Comparison of ENCODE assay signal across 15 mouse cellular contexts in genomic region chr9:64621499-64622296, GRCm38 (mm10).
DNase-seq lines count a peak whose midpoint lies in the region; ATAC-seq and TF ChIP-seq lines count a peak whose summit lies in the region.
"Had no signal": no experiment of that assay in that cellular context is flagged by ENCODE, and none has a peak within 500 bp of the region (broad histone marks: within the 10 kb centered on the region; RNA-seq: fewer than 3 reads in every experiment).

No protein-coding gene starts in this region.

- H3K36me3 ChIP-seq in forebrain, embryonic 14.5 days (ENCODE audit: control insufficient read depth, insufficient read depth, low read length) = no peaks in the 10 kb centered on the region
- H3K36me3 ChIP-seq in hindbrain, postnatal 0 days (ENCODE audit: insufficient read depth, low read length) = no peaks in the 10 kb centered on the region
- H3K36me3 ChIP-seq in neural tube, embryonic 15.5 days = no peaks in the 10 kb centered on the region
- no peaks in the 10 kb centered on the region for H3K36me3 ChIP-seq in intestine, embryonic 16.5 days (ENCODE audit: control insufficient read depth, insufficient read depth, low read length)
- H3K36me3 ChIP-seq: G1E; kidney, embryonic 15.5 days; liver, embryonic 13.5 days had no signal

- H3K27ac ChIP-seq in forebrain, embryonic 14.5 days (ENCODE audit: low read depth, low read length) = peak overlapping the region; percentile 60; the same call in 1 of the 2 replicates
- peak overlapping the region; percentile 32; the same call in 1 of the 2 replicates for H3K27ac ChIP-seq in hindbrain, postnatal 0 days
- no peak overlapping the region for H3K27ac ChIP-seq in neural tube, embryonic 15.5 days (replicated peaks)
- no peak overlapping the region for H3K27ac ChIP-seq in intestine, embryonic 16.5 days (ENCODE audit: low read length)
- H3K27ac ChIP-seq: kidney, embryonic 15.5 days; liver, embryonic 13.5 days had no signal

- peak; percentile 40 to 47 for DNase-seq in right cerebral cortex, postnatal 10 days (ENCODE audit: low spot score in 2 of 2)
- no peak for DNase-seq in right cerebral cortex, postnatal 14 days
- peak; percentile 70 for DNase-seq in forebrain, embryonic 14.5 days (ENCODE audit: low spot score)
- DNase-seq in hindbrain, postnatal 0 days (ENCODE audit: low spot score) = peak; percentile 79
- DNase-seq in left cerebral cortex, adult 9 months (ENCODE audit: low spot score in 2 of 2) = no peak
- no peak for DNase-seq in heart, adult 9 months (ENCODE audit: low spot score in 2 of 2)
- DNase-seq: B cell, adult 2 months; liver, embryonic 13.5 days; lung, postnatal 36 days; right cerebral cortex, adult 18-20 months; thymus, postnatal 36 days had no signal

- H3K4me3 ChIP-seq in forebrain, embryonic 14.5 days (ENCODE audit: low read depth, low read length) = no peak overlapping the region
- H3K4me3 ChIP-seq in hindbrain, postnatal 0 days (ENCODE audit: low read length) = no peak overlapping the region
- no peak overlapping the region for H3K4me3 ChIP-seq in neural tube, embryonic 15.5 days (replicated peaks)
- H3K4me3 ChIP-seq in intestine, embryonic 16.5 days (ENCODE audit: low read length) = no peak overlapping the region
- H3K4me3 ChIP-seq: kidney, embryonic 15.5 days; liver, embryonic 13.5 days had no signal

- peaks cover 12% of the 10 kb centered on the region for H3K4me1 ChIP-seq in forebrain, embryonic 14.5 days (ENCODE audit: control insufficient read depth, insufficient read depth, low read length)
- peaks cover 11% of the 10 kb centered on the region; the same call in 1 of the 2 replicates for H3K4me1 ChIP-seq in hindbrain, postnatal 0 days (ENCODE audit: insufficient read depth, low read length)
- peaks cover 35% of the 10 kb centered on the region for H3K4me1 ChIP-seq in neural tube, embryonic 15.5 days
- peaks cover 8% of the 10 kb centered on the region for H3K4me1 ChIP-seq in intestine, embryonic 16.5 days (ENCODE audit: control insufficient read depth, insufficient read depth, low read length)
- H3K4me1 ChIP-seq: liver, embryonic 13.5 days had no signal

- TF ChIP-seq CTCF in hindbrain, postnatal 0 days (IDR thresholded peaks at IDR 0.05; ENCODE audit: low read depth) = no peak

- no peak overlapping the region for H3K4me2 ChIP-seq in forebrain, embryonic 14.5 days (ENCODE audit: low read length)
- H3K4me2 ChIP-seq in hindbrain, postnatal 0 days (ENCODE audit: low read depth, low read length) = no peak overlapping the region
- H3K4me2 ChIP-seq in neural tube, embryonic 15.5 days = no peak overlapping the region
- H3K4me2 ChIP-seq in intestine, embryonic 16.5 days (ENCODE audit: low read depth, low read length) = no peak overlapping the region
- H3K4me2 ChIP-seq: kidney, embryonic 15.5 days; liver, embryonic 13.5 days had no signal

- peak; percentile 67 for ATAC-seq in forebrain, embryonic 14.5 days
- ATAC-seq in hindbrain, postnatal 0 days = peak; percentile 66
- ATAC-seq in neural tube, embryonic 15.5 days (ENCODE audit: low FRiP score) = peak; percentile 42; the same call in 1 of the 2 replicates
- no peak for ATAC-seq in intestine, embryonic 16.5 days

- no peak overlapping the region for H3K9ac ChIP-seq in forebrain, embryonic 14.5 days (ENCODE audit: low read length)
- H3K9ac ChIP-seq in hindbrain, postnatal 0 days (replicated peaks; ENCODE audit: low read length) = no peak overlapping the region
- no peak overlapping the region for H3K9ac ChIP-seq in neural tube, embryonic 15.5 days (replicated peaks)
- H3K9ac ChIP-seq in intestine, embryonic 16.5 days (ENCODE audit: low read depth, low read length) = no peak overlapping the region
- H3K9ac ChIP-seq: kidney, embryonic 15.5 days; liver, embryonic 13.5 days had no signal

- WGBS in forebrain, embryonic 14.5 days = 18% methylated on average over 5 of the region's 5 CpGs
- WGBS in hindbrain, postnatal 0 days = 19% methylated on average over 5 of the region's 5 CpGs
- 43% methylated on average over 5 of the region's 5 CpGs for WGBS in neural tube, embryonic 15.5 days
- 55% methylated on average over 5 of the region's 5 CpGs for WGBS in intestine, embryonic 16.5 days

- no peaks in the 10 kb centered on the region for H3K9me3 ChIP-seq in forebrain, embryonic 14.5 days (replicated peaks; ENCODE audit: control insufficient read depth, low read length)
- no peaks in the 10 kb centered on the region for H3K9me3 ChIP-seq in hindbrain, postnatal 0 days (ENCODE audit: low read length)
- H3K9me3 ChIP-seq in neural tube, embryonic 15.5 days (replicated peaks) = no peaks in the 10 kb centered on the region
- no peaks in the 10 kb centered on the region for H3K9me3 ChIP-seq in intestine, embryonic 16.5 days (ENCODE audit: control insufficient read depth, low read length)
- H3K9me3 ChIP-seq: G1E; kidney, embryonic 15.5 days; liver, embryonic 13.5 days had no signal

- no peaks in the 10 kb centered on the region for H3K27me3 ChIP-seq in forebrain, embryonic 14.5 days (replicated peaks; ENCODE audit: control insufficient read depth, insufficient read depth, low read length)
- no peaks in the 10 kb centered on the region for H3K27me3 ChIP-seq in hindbrain, postnatal 0 days (ENCODE audit: insufficient read depth, low read length)
- H3K27me3 ChIP-seq in neural tube, embryonic 15.5 days (replicated peaks) = peaks cover 3% of the 10 kb centered on the region; the same call in 1 of the 2 replicates
- H3K27me3 ChIP-seq in intestine, embryonic 16.5 days (replicated peaks; ENCODE audit: control insufficient read depth, insufficient read depth, low read length) = no peaks in the 10 kb centered on the region
- H3K27me3 ChIP-seq: liver, embryonic 13.5 days had no signal

Comparison
In these comparisons a context has a peak if more than half of its experiments do, and no peak if none do; other contexts are left out.
1. DNase-seq: peak in right cerebral cortex, postnatal 10 days (2 of 2), forebrain, embryonic 14.5 days (single experiment) and hindbrain, postnatal 0 days (single experiment); none in right cerebral cortex, postnatal 14 days (single experiment), left cerebral cortex, adult 9 months (0 of 2) and heart, adult 9 months (0 of 2).
2. H3K27ac ChIP-seq: peak in forebrain, embryonic 14.5 days (single experiment) and hindbrain, postnatal 0 days (single experiment); none in neural tube, embryonic 15.5 days (single experiment) and intestine, embryonic 16.5 days (single experiment).